Mouse (Mus musculus): ENCODE results near the gene Sh3bp4.

The Sh3bp4 gene

GRCm38 (mm10) chr1:89070871-89071361, 701 bp downstream of the Sh3bp4 start:
- in situ Hi-C loops (cut with MboI, MseI) = loop anchor here in 1 of 2 experiments (25.0 kb wide), 1 partner anchor 1434 kb away; no protein-coding TSS in a partner anchor

GRCm38 (mm10) chr1:89071371-89072142, 1.3 kb downstream of the Sh3bp4 start:
- in situ Hi-C loops (cut with MboI, MseI) = loop anchor here in 1 of 2 experiments (25.0 kb wide), 1 partner anchor 1434 kb away; no protein-coding TSS in a partner anchor

DNA sequence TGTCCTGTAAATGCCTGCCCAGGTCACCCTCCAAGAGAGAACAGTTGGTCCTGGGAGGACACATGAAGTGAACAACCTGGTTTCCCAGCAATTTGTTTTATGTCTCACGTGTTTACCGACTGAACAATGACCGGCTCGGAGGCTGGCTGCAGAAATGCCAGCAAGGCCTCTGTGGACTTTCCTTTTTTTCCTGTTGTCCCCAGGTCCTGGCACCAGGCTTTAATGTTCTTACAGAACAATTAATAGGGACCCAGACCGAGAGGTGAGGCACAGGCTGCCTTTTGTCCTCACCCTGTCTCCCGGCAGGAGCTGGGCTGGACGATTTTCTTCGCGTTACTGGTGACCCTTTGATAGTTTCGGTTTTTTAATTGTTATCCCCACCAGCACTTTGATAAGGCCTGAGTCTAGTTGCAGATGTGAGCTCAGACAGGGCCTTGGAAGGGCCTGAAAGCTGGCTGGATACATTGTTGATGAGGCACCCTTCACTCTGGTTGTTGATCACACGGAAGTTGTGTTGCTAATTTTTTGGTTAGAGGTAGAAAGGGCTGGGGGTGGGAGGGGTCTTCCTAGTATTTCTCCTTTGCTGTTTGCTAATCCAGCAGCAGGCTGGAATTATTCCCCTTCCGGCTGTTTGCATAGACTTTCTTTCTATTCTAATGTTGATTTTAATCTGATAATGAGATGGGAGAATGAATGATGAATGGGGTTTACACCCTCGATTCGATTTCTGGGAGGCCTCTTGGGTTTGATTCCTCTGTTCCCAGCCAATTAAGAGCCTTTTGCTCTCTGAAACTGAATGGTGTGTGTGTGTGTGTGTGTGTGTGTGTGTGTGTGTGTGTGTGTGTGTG, 2.2 kb downstream of the Sh3bp4 start:
- in situ Hi-C loops (cut with MboI, MseI) = loop anchor here in 1 of 2 experiments (25.0 kb wide), 1 partner anchor 1435 kb away; no protein-coding TSS in a partner anchor

DNA sequence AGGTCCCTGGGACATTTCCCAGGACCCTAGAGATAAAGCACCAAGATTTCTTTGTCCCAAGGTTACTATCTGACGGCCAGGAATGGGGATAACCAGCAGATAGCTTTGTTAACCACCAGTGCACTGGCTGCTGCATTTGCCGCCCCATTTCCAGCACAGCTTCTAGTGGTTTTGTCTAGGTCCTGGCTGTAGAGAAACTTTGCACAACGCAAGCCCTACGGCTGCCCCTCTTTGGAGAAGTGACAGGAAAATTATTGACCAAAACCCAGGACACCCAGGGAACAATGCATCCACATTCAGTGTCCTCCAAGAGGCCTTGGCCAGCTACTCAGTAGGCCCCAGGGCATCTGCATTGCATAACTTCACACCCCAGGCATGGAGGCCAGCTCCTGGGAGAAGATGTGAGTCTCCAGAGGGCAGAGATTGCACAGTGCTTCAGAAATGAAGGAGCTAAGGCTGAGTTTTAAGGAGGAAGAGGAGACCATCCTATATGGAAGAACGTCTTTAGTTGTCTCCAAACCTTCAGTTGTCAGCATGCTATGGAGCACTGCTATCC, 3.2 kb downstream of the Sh3bp4 start:
- in situ Hi-C loops (cut with MboI, MseI) = loop anchor here in 1 of 2 experiments (25.0 kb wide), 1 partner anchor 1436 kb away; no protein-coding TSS in a partner anchor

DNA sequence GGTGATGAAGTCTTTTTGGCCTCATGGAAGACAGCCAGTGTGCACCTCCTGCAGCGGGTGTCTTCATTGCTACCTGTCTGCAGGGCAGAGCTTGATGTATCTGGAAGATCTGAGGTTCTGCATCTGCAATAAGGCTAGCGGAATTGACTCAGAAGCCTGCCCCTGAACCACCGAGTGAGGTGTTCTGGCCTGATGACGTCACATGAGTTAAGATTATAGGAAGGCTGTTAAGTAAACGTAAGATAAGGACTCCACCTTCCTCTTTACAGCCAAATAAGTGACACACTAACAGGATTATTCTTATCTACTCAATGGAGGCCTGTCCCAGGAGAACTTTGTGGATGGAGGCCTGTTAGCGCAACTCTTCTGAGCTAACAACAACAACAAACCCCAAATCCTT, 4.5 kb downstream of the Sh3bp4 start:
- in situ Hi-C loops (cut with MboI, MseI) = loop anchor here (5.0 to 25.0 kb wide), 3 partner anchors 58 to 1963 kb away; no protein-coding TSS in a partner anchor

DNA sequence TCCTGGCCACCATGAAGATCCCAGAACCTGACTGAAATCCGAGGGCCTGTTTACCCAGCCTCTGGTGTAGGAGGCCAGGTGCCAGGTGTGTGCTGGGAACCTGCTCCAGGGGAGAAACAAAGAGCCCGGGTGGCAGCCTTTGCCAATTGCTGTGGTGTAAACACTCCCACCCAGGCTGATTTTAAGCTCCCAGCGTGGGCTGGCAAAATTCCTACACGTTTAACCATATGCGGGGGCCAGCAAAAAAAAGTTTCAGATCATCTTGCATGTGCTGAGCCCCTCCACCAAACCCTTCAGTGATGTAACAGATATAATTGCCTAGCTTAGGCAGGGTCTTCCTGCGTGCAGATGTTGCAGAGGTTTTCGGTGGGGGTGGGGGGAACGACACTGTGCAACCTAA, 4.9 kb downstream of the Sh3bp4 start:
- in situ Hi-C loops (cut with MboI, MseI) = loop anchor here (5.0 to 25.0 kb wide), 2 partner anchors 57 to 1962 kb away; no protein-coding TSS in a partner anchor

GRCm38 (mm10) chr1:89076777-89077176, 6.6 kb downstream of the Sh3bp4 start:
- in situ Hi-C loops (cut with MboI, MseI) = loop anchor here (5.0 to 25.0 kb wide), 2 partner anchors 56 to 1961 kb away; no protein-coding TSS in a partner anchor

DNA sequence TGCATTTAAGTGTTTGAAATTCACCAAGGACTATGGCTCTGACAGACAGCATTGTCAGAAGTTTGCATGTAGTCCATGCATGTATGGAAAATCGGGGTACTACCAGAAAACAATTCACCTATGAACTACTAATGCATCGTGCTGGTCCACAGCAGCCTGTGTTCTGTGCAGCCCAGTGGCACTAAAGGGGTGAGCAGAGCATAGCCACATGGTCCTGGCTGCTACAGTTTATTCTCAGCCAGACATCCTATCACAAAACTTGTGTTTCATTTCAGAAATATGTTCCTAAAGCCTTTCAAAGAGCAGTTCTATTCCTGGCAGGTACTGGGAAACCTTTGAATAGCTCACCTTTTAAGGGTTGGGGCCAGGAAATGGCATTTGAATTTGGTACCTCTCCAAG, 8.0 kb downstream of the Sh3bp4 start:
- in situ Hi-C loops (cut with MboI, MseI) = loop anchor here (5.0 to 25.0 kb wide), 2 partner anchors 54 to 1959 kb away; no protein-coding TSS in a partner anchor

GRCm38 (mm10) chr1:89078730-89079129, 8.5 kb downstream of the Sh3bp4 start:
- in situ Hi-C loops (cut with MboI, MseI) = loop anchor here (5.0 to 25.0 kb wide), 2 partner anchors 54 to 1959 kb away; no protein-coding TSS in a partner anchor

GRCm38 (mm10) chr1:89079239-89079638, 9.0 kb downstream of the Sh3bp4 start:
- in situ Hi-C loops (cut with MboI, MseI) = loop anchor here (5.0 to 25.0 kb wide), 2 partner anchors 53 to 1958 kb away; no protein-coding TSS in a partner anchor

- in situ Hi-C loops (cut with MboI, MseI) = loop anchor here in 1 of 2 experiments (25.0 kb wide), 1 partner anchor 1957 kb away; no protein-coding TSS in a partner anchor
Observed at GRCm38 (mm10) chr1:89080371-89080770, 10.2 kb downstream of the Sh3bp4 start.

- in situ Hi-C loops (cut with MboI, MseI) = loop anchor here in 1 of 2 experiments (25.0 kb wide), 1 partner anchor 1957 kb away; no protein-coding TSS in a partner anchor
Observed at GRCm38 (mm10) chr1:89080795-89081194, 10.6 kb downstream of the Sh3bp4 start.

GRCm38 (mm10) chr1:89081371-89081770, 11.2 kb downstream of the Sh3bp4 start:
- in situ Hi-C loops (cut with MboI, MseI) = loop anchor here in 1 of 2 experiments (25.0 kb wide), 1 partner anchor 1956 kb away; no protein-coding TSS in a partner anchor

DNA sequence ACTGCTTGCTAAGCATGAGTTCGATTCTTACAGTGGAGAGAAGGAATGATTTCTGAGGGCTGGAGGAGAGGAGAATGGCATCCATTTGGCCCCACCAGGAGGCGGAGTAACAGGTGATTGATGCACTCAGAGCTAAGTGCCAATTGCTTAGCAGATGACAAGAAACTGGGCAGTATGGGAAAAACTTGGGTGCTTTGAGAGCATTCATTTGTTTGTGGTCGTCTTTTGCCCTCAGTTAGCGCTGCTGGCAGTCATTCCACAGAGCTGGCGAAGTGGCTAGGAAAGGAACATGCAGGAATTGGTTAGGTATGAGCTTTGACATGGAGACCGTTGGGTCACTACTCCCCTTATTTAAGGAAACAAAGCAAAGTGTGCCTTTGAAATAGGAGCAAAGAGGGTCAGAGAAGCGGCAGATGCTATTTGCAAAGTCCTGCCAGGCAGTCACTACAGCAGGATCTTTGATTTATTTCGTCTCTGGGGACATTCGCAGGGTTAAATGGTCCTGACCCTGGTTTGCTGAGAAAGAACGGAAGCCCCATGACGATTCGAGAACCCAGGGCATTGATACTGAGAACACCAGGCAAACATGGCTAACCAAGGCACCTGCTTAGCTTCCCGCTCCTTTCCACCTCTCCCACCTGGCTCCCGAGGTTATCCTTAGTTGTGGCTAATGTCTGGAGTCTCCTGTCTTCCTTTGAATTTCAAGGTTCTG, 12.1 kb downstream of the Sh3bp4 start:
- in situ Hi-C loops (cut with MboI, MseI) = loop anchor here in 1 of 2 experiments (25.0 kb wide), 1 partner anchor 1955 kb away; no protein-coding TSS in a partner anchor

DNA sequence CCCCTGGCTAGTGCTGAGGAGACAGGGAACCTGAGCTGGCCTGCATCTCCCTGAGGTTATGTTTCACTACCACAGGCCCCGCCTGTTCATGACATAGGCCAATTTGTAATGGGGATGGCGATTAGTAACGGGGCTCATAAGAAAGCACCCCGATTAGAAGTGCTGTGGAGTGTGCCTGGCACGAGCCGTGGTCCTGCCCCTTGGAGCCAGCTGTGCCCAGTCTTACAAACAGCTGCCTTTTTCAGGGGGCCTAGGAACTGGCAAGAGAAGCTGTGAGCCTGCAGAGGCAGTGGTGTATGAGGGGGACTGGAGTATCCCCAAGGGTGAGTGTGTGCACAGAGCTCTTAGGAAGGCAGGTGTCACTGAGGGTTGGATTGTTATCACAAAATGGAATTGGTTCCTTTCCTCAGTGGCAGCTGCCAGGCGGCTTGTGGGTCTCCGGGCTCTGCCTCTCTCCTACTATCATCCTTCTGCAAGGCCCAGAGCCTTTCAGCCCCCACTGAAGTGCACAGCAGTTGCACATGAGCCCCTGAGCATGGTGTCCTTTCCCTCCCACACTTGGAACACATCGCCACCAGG, 16.4 kb downstream of the Sh3bp4 start:
- in situ Hi-C loops (cut with MboI, MseI) = loop anchor here in 1 of 2 experiments (25.0 kb wide), 1 partner anchor 1951 kb away; no protein-coding TSS in a partner anchor

- in situ Hi-C loops (cut with MboI, MseI) = loop anchor here in 1 of 2 experiments (25.0 kb wide), 1 partner anchor 1949 kb away; no protein-coding TSS in a partner anchor
Observed at GRCm38 (mm10) chr1:89088144-89088543, 17.9 kb downstream of the Sh3bp4 start.

GRCm38 (mm10) chr1:89088748-89089288, 18.6 kb downstream of the Sh3bp4 start:
- in situ Hi-C loops (cut with MboI, MseI) = loop anchor here in 1 of 2 experiments (25.0 kb wide), 1 partner anchor 1948 kb away; no protein-coding TSS in a partner anchor

DNA sequence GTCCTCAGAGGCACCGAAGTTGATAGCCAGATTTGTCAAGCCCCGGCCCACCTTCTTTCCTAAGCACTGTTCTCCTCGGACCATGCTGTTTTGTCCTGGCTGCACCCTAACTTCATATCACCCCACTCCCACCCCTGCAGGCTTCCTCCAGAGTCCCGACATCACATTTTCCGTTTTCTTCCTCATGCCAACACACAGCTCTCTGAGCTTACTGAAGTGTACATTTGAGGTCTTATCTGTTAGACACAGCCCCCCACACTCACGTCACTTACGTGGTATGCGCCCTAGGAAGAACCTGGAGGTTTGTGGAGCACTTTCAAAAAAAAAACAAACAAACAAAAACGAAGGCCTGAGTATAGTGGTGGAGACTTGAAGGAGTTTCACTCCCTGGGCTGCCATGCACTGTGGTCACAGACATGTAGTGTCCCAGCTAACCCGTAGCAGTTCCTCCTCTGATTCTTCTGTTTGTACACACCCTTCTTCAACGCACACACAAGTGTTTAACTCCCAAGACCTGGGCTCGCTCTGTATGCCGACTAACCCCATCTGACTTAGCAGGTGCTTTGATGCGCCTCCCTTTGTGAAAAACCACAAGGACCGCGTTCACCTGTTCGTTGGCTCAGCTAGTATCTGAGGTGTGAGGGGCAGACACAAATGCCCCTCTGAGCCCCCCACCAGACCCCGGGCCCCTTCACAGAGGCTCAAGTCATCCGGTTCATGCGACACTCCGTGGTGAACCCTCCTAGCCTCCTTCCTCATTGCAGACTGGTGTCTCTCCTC, 19.8 kb downstream of the Sh3bp4 start:
- in situ Hi-C loops (cut with MboI, MseI) = loop anchor here in 1 of 2 experiments (25.0 kb wide), 1 partner anchor 1947 kb away; no protein-coding TSS in a partner anchor
